9 mouse cellular contexts compared by ENCODE assay signal in genomic region chr12:72976172-72976571, GRCm38 (mm10). TPM values are rescaled to one million over a fixed set of nuclear protein-coding genes. Genes with fewer than 3 reads are reported as not detected.
DNase-seq lines count a peak whose midpoint lies in the region; ATAC-seq and TF ChIP-seq lines count a peak whose summit lies in the region.
"Had no signal": no experiment of that assay in that cellular context is flagged by ENCODE, and none has a peak within 500 bp of the region (broad histone marks: within the 10 kb centered on the region; RNA-seq: fewer than 3 reads in every experiment).

No protein-coding gene starts in this region.

- H3K4me1 ChIP-seq in CH12.LX (ENCODE audit: control insufficient read depth in 1 of 2, insufficient read depth in 2 of 2) = peaks cover 2 to 18% of the 10 kb centered on the region in 2 experiments; a peak in 2 of 4 replicates
- no peaks in the 10 kb centered on the region for H3K4me1 ChIP-seq in forebrain, postnatal 0 days (ENCODE audit: insufficient read depth)
- peaks cover 0 to 3% of the 10 kb centered on the region in 2 experiments; a peak in 1 of 4 replicates for H3K4me1 ChIP-seq in liver, embryonic 14.5 days (replicated peaks; ENCODE audit: control insufficient read depth in 2 of 2, insufficient read depth in 2 of 2, low read length in 1 of 2)

- no peak for TF ChIP-seq POLR2A in CH12.LX (IDR thresholded peaks at IDR 0.05; ENCODE audit: low read depth, low read length)

- H3K36me3 ChIP-seq in CH12.LX (replicated peaks in 1 of 2; ENCODE audit: control insufficient read depth in 1 of 2, insufficient read depth in 1 of 2, low read length in 1 of 2) = no peaks in the 10 kb centered on the region
- no peaks in the 10 kb centered on the region for H3K36me3 ChIP-seq in forebrain, postnatal 0 days (ENCODE audit: insufficient read depth)
- no peaks in the 10 kb centered on the region for H3K36me3 ChIP-seq in liver, embryonic 14.5 days (replicated peaks; ENCODE audit: control insufficient read depth, insufficient read depth, low read depth)

- no peak overlapping the region; the same call in 1 of the 2 replicates for H3K27ac ChIP-seq in gastrocnemius, adult 2 months
- H3K27ac ChIP-seq in CH12.LX (ENCODE audit: insufficient read depth, low read depth) = no peak overlapping the region
- no peak overlapping the region for H3K27ac ChIP-seq in forebrain, postnatal 0 days (ENCODE audit: low read depth, low read length)
- H3K27ac ChIP-seq in liver, embryonic 14.5 days = no peak overlapping the region

- no peaks in the 10 kb centered on the region for H3K27me3 ChIP-seq in CH12.LX (replicated peaks)
- peaks cover 14% of the 10 kb centered on the region for H3K27me3 ChIP-seq in forebrain, postnatal 0 days (ENCODE audit: insufficient read depth, low read length)
- no peaks in the 10 kb centered on the region for H3K27me3 ChIP-seq in liver, embryonic 14.5 days (ENCODE audit: control insufficient read depth, insufficient read depth, low read length)

- WGBS in forebrain, postnatal 0 days = 6% methylated on average over 7 of the region's 7 CpGs
- 5% methylated on average over 7 of the region's 7 CpGs for WGBS in liver, embryonic 14.5 days (ENCODE audit: insufficient replicate concordance)

- TF ChIP-seq CTCF in gastrocnemius, adult 2 months (IDR thresholded peaks at IDR 0.05) = no peak
- TF ChIP-seq CTCF in CH12.LX (conservative IDR thresholded peaks at IDR 0.05 in 1 of 2, IDR thresholded peaks at IDR 0.05 in 1 of 2; ENCODE audit: low read depth in 2 of 2, low read length in 2 of 2) = no peak
- TF ChIP-seq CTCF in forebrain, postnatal 0 days (IDR thresholded peaks at IDR 0.05; ENCODE audit: low read depth) = no peak
- no peak for TF ChIP-seq CTCF in liver, embryonic 14.5 days (IDR thresholded peaks at IDR 0.05; ENCODE audit: low read depth)

- TF ChIP-seq RAD21 in CH12.LX (IDR thresholded peaks at IDR 0.05; ENCODE audit: low read depth, low read length) = no peak

- DNase-seq in gastrocnemius, adult 2 months = no peak
- DNase-seq in gastrocnemius, adult 8-10 months (ENCODE audit: low spot score in 2 of 2) = no peak
- DNase-seq in CH12.LX (ENCODE audit: extremely low read depth) = no peak
- DNase-seq in forebrain, postnatal 0 days = no peak
- no peak for DNase-seq in liver, embryonic 14.5 days (ENCODE audit: low read depth in 3 of 3, low spot score in 3 of 3)
- no peak for DNase-seq in cerebellum, postnatal 36 days
- DNase-seq in layer of hippocampus, adult 11-12 months (ENCODE audit: low spot score) = no peak

- peak overlapping the region; percentile 79; the same call in 1 of the 2 replicates for H3K4me2 ChIP-seq in CH12.LX (ENCODE audit: insufficient read depth, low read depth, poor library complexity, severe bottlenecking)
- peak overlapping the region; percentile 31 for H3K4me2 ChIP-seq in forebrain, postnatal 0 days (ENCODE audit: low read depth)
- peak overlapping the region; percentile 46 for H3K4me2 ChIP-seq in liver, embryonic 14.5 days (ENCODE audit: low read depth)

- ATAC-seq in forebrain, postnatal 0 days = no peak
- no peak for ATAC-seq in liver, embryonic 14.5 days (ENCODE audit: insufficient read depth)
- ATAC-seq in erythroblast, adult 5-6 weeks (replicated peaks; ENCODE audit: low FRiP score, poor library complexity, severe bottlenecking) = no peak

- TF ChIP-seq EP300 in CH12.LX (IDR thresholded peaks at IDR 0.05; ENCODE audit: low read length) = no peak
- TF ChIP-seq EP300 in liver, embryonic 14.5 days (IDR thresholded peaks at IDR 0.05; ENCODE audit: low read depth) = no peak

- dilution Hi-C loops in CH12.LX (cut with MboI; ENCODE audit: extremely low pct_ligation_motif_present, extremely low pct_unique_long_range_greater_than_20kb, low sequenced_read_pairs) = no loop called here

- H3K4me3 ChIP-seq in gastrocnemius, adult 2 months = peak overlapping the region; percentile 71
- H3K4me3 ChIP-seq in CH12.LX (replicated peaks in 1 of 3; ENCODE audit: low read depth in 2 of 3, low read length in 2 of 3, poor library complexity in 1 of 3) = no peak overlapping the region
- no peak overlapping the region for H3K4me3 ChIP-seq in forebrain, postnatal 0 days (ENCODE audit: low read depth, low read length)
- H3K4me3 ChIP-seq in liver, embryonic 14.5 days (ENCODE audit: insufficient read depth in 1 of 2, low read depth in 2 of 2, low read length in 2 of 2) = no peak overlapping the region

- in situ Hi-C loops in CH12.LX (cut with MboI; ENCODE audit: low pct_ligation_motif_present, low pct_unique_long_range_greater_than_20kb, low sequenced_read_pairs) = loop anchor here (5.0 to 25.0 kb wide), 3 partner anchors 134 to 439 kb away; partner anchors contain the start of gene Pcnx4

- peak overlapping the region; percentile 30 for H3K9ac ChIP-seq in CH12.LX (ENCODE audit: insufficient read depth, low read depth)
- H3K9ac ChIP-seq in forebrain, postnatal 0 days = no peak overlapping the region
- no peak overlapping the region for H3K9ac ChIP-seq in liver, embryonic 14.5 days (replicated peaks)

- no peaks in the 10 kb centered on the region for H3K9me3 ChIP-seq in CH12.LX (replicated peaks; ENCODE audit: low read length)
- no peaks in the 10 kb centered on the region for H3K9me3 ChIP-seq in forebrain, postnatal 0 days (ENCODE audit: low read length)
- no peaks in the 10 kb centered on the region for H3K9me3 ChIP-seq in liver, embryonic 14.5 days (ENCODE audit: control insufficient read depth, low read length)

- intact Hi-C loops in gastrocnemius, adult 2 months (cut with DNase I) = loop anchor here (1.0 to 10.0 kb wide), 4 partner anchors 130 to 514 kb away; no protein-coding TSS in a partner anchor

- H3K79me2 ChIP-seq in CH12.LX (replicated peaks; ENCODE audit: control insufficient read depth, extremely low read depth, insufficient read depth, poor library complexity, severe bottlenecking) = no peaks in the 10 kb centered on the region

TF ChIP-seq in CH12.LX, 34 proteins besides CTCF, POLR2A, EP300 and RAD21:
- TF ChIP-seq TCF12 (IDR thresholded peaks at IDR 0.05; ENCODE audit: low read depth, low read length) (no peak), UBTF (IDR thresholded peaks at IDR 0.05; ENCODE audit: low read depth, low read length) (no peak), ZNF384 (IDR thresholded peaks at IDR 0.05; ENCODE audit: low read depth, low read length) (no peak), MAZ (IDR thresholded peaks at IDR 0.05; ENCODE audit: low read depth, low read length) (no peak), JUND (conservative IDR thresholded peaks at IDR 0.05; ENCODE audit: low read depth, low read length) (no peak), MYC (IDR thresholded peaks at IDR 0.05; ENCODE audit: low read depth, low read length) (no peak), HCFC1 (IDR thresholded peaks at IDR 0.05; ENCODE audit: low read depth, low read length) (no peak), JUN (IDR thresholded peaks at IDR 0.05; ENCODE audit: insufficient read depth, low read depth, low read length) (no peak), SMC3 (IDR thresholded peaks at IDR 0.05; ENCODE audit: low read depth, low read length) (no peak), BHLHE40 (IDR thresholded peaks at IDR 0.05; ENCODE audit: low read depth, low read length) (no peak), ZC3H11A (IDR thresholded peaks at IDR 0.05; ENCODE audit: low read depth, low read length) (no peak), SIN3A (IDR thresholded peaks at IDR 0.05; ENCODE audit: low read length) (no peak), CHD1 (IDR thresholded peaks at IDR 0.05; ENCODE audit: low read depth, low read length) (no peak), MAX (IDR thresholded peaks at IDR 0.05; ENCODE audit: low read length) (no peak), MXI1 (IDR thresholded peaks at IDR 0.05; ENCODE audit: low read depth, low read length) (no peak), TBP (conservative IDR thresholded peaks at IDR 0.05; ENCODE audit: low read depth, low read length) (no peak)

RNA-seq across cellular contexts. Expression of gene 4930447C04Rik, which starts 35.6 kb away (rescaled TPM):
- total RNA-seq in gastrocnemius, adult 2 months (2021) = not detected
- total RNA-seq in gastrocnemius, adult 8-10 months (2022) = under 1 TPM in 2 of 4 experiments, not detected in 2; 0.25 to 0.48 TPM
- total RNA-seq in CH12.LX (2012; rRNA removed) = 0.55 and 0.89 TPM in 2 replicates
- total RNA-seq in CH12.LX (2014; rRNA removed) = 0.52 and 0.74 TPM in 2 replicates
- 0.74 and 0.85 TPM in 2 replicates for polyA plus RNA-seq in CH12.LX (2012; ENCODE audit: insufficient read length, low read depth)
- total RNA-seq in forebrain, postnatal 0 days (2014; rRNA removed) = 4.3 and 9.4 TPM in 2 replicates
- polyA plus RNA-seq in forebrain, postnatal 0 days (2015; fragmentation: Nextera tagmentation; extraction: Ambion mirVana) = 2.3 TPM in 2 replicates
- 0.28 and 0.84 TPM in 2 replicates for polyA plus RNA-seq in liver, embryonic 14.5 days (2012; rRNA removed)
- polyA plus RNA-seq in liver, embryonic 14.5 days (2014; fragmentation: Nextera tagmentation; extraction: Ambion mirVana) = 0.09 and 0.23 TPM in 2 replicates
- not detected in 2 replicates for total RNA-seq in erythroblast, adult 5-6 weeks (2015; ENCODE audit: low replicate concordance)
- total RNA-seq in erythroblast, adult 5-6 weeks (2017; ENCODE audit: low replicate concordance) = not detected in 2 replicates

RNA-seq across cellular contexts. Expression of gene Six6, which starts 36.5 kb away (rescaled TPM):
- not detected for total RNA-seq in gastrocnemius, adult 2 months (2021)
- total RNA-seq in gastrocnemius, adult 8-10 months (2022) = not detected
- total RNA-seq in CH12.LX (2012; rRNA removed) (0.04 and 0.13 TPM in 2 replicates), CH12.LX (2014; rRNA removed) (not detected in 2 replicates)
- polyA plus RNA-seq in CH12.LX (2012; ENCODE audit: insufficient read length, low read depth) = 0.61 and 0.87 TPM in 2 replicates
- 1.2 and 4.0 TPM in 2 replicates for total RNA-seq in forebrain, postnatal 0 days (2014; rRNA removed)
- 0.06 and 0.77 TPM in 2 replicates for polyA plus RNA-seq in forebrain, postnatal 0 days (2015; fragmentation: Nextera tagmentation; extraction: Ambion mirVana)
- polyA plus RNA-seq in liver, embryonic 14.5 days (2012; rRNA removed) = not detected in 2 replicates
- not detected in 2 replicates for polyA plus RNA-seq in liver, embryonic 14.5 days (2014; fragmentation: Nextera tagmentation; extraction: Ambion mirVana)
- total RNA-seq in erythroblast, adult 5-6 weeks (2015; ENCODE audit: low replicate concordance) = not detected in 2 replicates
- not detected in 2 replicates for total RNA-seq in erythroblast, adult 5-6 weeks (2017; ENCODE audit: low replicate concordance)
- total RNA-seq: adrenal gland, postnatal 14 days had no signal
